Mouse (Mus musculus): ENCODE measurements around the gene Gm4498. TPM values are rescaled to one million over a fixed set of nuclear protein-coding genes. Genes with fewer than 3 reads are reported as not detected.
"Not testable (repeated sequence)": the region's sequence is repeated elsewhere in the genome, so short reads cannot be mapped to it uniquely, and the experiment has no call there.

Gm4498 gene
- polyA plus RNA-seq (2012; rRNA removed), result not detected in 2 replicates

DNA sequence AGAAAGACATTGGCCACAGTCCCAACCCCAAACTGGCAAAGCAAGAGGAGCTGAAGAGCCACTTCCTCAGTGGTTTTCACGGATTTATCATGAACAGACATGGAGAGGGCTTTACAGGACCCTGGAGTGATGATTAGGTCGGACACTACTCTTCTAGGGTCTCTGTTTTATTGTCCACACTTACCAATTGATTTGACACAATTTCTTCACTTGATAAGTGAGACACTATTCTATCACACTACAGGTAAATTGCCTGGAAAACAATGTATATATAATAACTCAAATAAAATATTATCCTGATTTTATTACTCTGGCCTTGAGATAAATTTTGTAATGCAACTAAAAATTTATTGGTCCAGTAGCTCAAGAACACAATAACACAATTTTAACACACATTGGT, at the start of gene Gm4498:
Gene Gm4498, minus strand, starts transcription at position 101 of the 400 bp plus-strand sequence.
- H3K4me3 ChIP-seq (ENCODE audit: insufficient read depth, low read length); H3K27ac ChIP-seq (ENCODE audit: insufficient read depth, low read length); H3K4me1 ChIP-seq (ENCODE audit: control insufficient read depth, insufficient read depth, low read length): not testable (repeated sequence)

GRCm38 (mm10) chr7:20262734-20263133, 29.1 kb upstream of the Gm4498 start, which contains the start of gene Gm5890:
Gene Gm5890 (minus strand): TSS chr7:20262834.
- not testable (repeated sequence) for H3K4me3 ChIP-seq (ENCODE audit: insufficient read depth, low read length); H3K4me1 ChIP-seq (ENCODE audit: control insufficient read depth, insufficient read depth, low read length); H3K27ac ChIP-seq (ENCODE audit: insufficient read depth, low read length)

DNA sequence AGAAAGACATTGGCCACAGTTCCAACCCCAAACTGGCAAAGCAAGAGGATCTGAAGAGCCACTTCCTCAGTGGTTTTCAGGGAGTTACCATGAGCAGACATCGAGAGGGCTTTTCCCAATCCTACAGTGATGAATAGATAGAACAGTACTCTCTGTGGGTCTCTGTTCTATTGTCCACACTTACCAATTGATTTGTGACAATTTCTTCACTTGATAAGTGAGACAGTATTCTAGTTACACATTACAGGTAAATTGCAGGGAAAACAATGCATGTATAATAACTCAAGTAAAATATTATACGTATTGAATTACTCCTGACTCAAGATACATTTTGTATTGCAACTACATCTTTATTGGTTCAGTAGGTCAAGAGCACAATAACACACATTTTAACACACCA, 28.1 kb downstream of the Gm4498 start, which contains the start of gene Gm6164:
Gene Gm6164, minus strand, starts transcription at position 101 of the 400 bp plus-strand sequence.
- not testable (repeated sequence) for H3K4me1 ChIP-seq (ENCODE audit: control insufficient read depth, insufficient read depth, low read length); H3K27ac ChIP-seq (ENCODE audit: insufficient read depth, low read length); H3K4me3 ChIP-seq (ENCODE audit: insufficient read depth, low read length)

GRCm38 (mm10) chr7:20193410-20193809, 40.2 kb downstream of the Gm4498 start, which contains the start of gene Vmn1r95:
Gene Vmn1r95 (plus strand): TSS chr7:20193710.
- not testable (repeated sequence) for H3K4me1 ChIP-seq (ENCODE audit: control insufficient read depth, insufficient read depth, low read length); H3K4me3 ChIP-seq (ENCODE audit: insufficient read depth, low read length); H3K27ac ChIP-seq (ENCODE audit: insufficient read depth, low read length)

Other genes with a start within 250 kb of the Gm4498 start
- not detected in 2 replicates for gene Nlrp9b, start 242.4 kb downstream of the Gm4498 start, polyA plus RNA-seq (2012; rRNA removed)
- gene Vmn1r91, start 134.1 kb downstream of the Gm4498 start, polyA plus RNA-seq (2012; rRNA removed), result not detected in 2 replicates
- gene Gm16442, start 111.2 kb downstream of the Gm4498 start, polyA plus RNA-seq (2012; rRNA removed), result not detected in 2 replicates
- gene Vmn1r93, start 94.7 kb downstream of the Gm4498 start, polyA plus RNA-seq (2012; rRNA removed), result not detected in 2 replicates
- not detected in 2 replicates for gene Vmn1r94, start 65.5 kb downstream of the Gm4498 start, polyA plus RNA-seq (2012; rRNA removed)
- gene Vmn1r95, start 40.1 kb downstream of the Gm4498 start, polyA plus RNA-seq (2012; rRNA removed), result not detected in 2 replicates
- gene Gm6164, start 28.2 kb downstream of the Gm4498 start, polyA plus RNA-seq (2012; rRNA removed), result not detected in 2 replicates
- gene Gm5890, start 29.0 kb upstream of the Gm4498 start, polyA plus RNA-seq (2012; rRNA removed), result not detected in 2 replicates
- not detected in 2 replicates for gene Gm4133, start 100.2 kb upstream of the Gm4498 start, polyA plus RNA-seq (2012; rRNA removed)
- gene Gm5728, start 141.6 kb upstream of the Gm4498 start, polyA plus RNA-seq (2012; rRNA removed), result not detected in 2 replicates
- gene Vmn1r100, start 184.1 kb upstream of the Gm4498 start, polyA plus RNA-seq (2012; rRNA removed), result not detected in 2 replicates
- gene Vmn1r101, start 208.8 kb upstream of the Gm4498 start, polyA plus RNA-seq (2012; rRNA removed), result not detected in 2 replicates
- gene Gm10670, start 241.1 kb upstream of the Gm4498 start, polyA plus RNA-seq (2012; rRNA removed), result not detected in 2 replicates

Data from cortical plate, adult 2 months (tissue).